Mouse (Mus musculus): Measurements from ENCODE around the gene Cfap36.

Gene Cfap36

DNA sequence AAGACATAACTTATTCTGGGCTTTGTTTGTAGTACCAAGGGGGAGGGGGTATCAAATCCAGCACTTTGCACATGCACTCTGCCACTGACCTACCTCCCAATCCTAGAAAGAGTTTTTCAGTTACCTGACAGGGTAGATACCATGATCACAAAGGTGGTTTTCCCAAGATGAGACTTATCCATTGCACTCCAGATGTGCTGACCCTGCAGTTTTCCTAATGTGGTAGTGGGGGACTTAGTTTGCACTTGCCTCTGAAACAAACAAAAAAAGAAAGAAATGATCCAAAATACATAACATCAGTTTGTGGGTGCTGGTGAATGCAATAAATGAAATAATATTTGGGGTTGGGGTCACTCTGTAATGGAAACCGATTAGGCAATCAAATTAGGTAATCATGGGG is 67.9 kb downstream of the Cfap36 start:
- DNase-seq: no peak

- DNase-seq: no peak
Observed at GRCm38 (mm10) chr11:29173706-29174436, 73.3 kb downstream of the Cfap36 start.

GRCm38 (mm10) chr11:29173125-29173631 is 74.0 kb downstream of the Cfap36 start:
- DNase-seq: peak; percentile 70

GRCm38 (mm10) chr11:29172563-29173124 is 74.6 kb downstream of the Cfap36 start, which contains the start of gene Ppp4r3b:
TSS of gene Ppp4r3b (plus strand) at chr11:29172890.
- peak; percentile 95 for DNase-seq

- peak; percentile 66 for DNase-seq
Observed at GRCm38 (mm10) chr11:29171959-29172391, 75.2 kb downstream of the Cfap36 start.
